In the genomic region with DNA sequence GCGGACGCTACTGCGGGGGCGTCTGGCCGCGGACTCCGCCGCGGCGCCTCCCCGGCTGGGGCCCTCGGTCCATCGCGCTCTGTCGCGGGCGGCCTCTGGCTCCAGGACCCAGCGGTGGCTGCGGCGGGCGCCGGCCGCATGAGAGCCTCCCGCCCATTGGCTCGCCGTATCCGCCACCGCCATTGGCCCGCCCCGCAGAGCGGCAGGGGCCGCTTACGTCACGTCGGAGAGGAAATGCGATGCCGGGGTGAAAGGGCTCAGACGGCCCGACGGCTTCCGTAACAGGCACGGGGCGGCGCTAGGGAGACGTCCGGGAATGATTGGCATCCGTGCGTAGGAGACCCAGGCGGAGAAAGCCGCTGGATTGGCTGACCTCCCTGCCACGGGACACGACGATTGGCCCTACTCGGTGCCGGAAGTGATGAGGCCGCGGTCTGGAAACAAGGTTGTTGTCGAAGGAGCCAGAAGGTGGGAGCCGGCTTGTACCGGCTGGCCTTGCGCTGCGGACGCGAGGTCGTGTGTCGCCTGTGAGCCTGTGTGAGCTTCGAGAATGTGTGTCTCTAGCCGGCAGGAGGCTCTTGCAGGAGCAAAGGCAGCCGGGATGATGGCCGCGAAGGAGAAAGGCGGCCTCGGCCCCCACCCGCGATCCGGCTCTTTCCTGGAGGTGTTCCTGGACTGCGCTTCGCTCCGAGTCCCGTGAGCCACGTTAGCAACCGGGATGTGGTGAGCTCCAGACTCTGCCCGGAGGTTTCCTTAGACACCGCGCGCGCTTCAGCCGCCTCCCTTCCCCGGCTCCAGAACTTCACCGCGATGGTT, we compare ENCODE assay signal across 8 mouse cellular contexts. TPM values are rescaled to one million over a fixed set of nuclear protein-coding genes. Genes with fewer than 3 reads are reported as not detected.
DNase-seq lines count a peak whose midpoint lies in the region; ATAC-seq and TF ChIP-seq lines count a peak whose summit lies in the region.

A gene (minus strand): TSS at position 120 of the 816 bp plus-strand sequence.

- peaks cover 12% of the 10 kb centered on the region for H3K4me1 ChIP-seq in cortical plate, adult 2 months (ENCODE audit: control insufficient read depth, insufficient read depth, low read length)
- peaks cover 46% of the 10 kb centered on the region for H3K4me1 ChIP-seq in megakaryocyte, embryonic 14.5 days

- peak within 1 kb of the TSS; percentile 66 for H3K4me3 ChIP-seq in cortical plate, adult 2 months (ENCODE audit: insufficient read depth, low read length)
- H3K4me3 ChIP-seq in megakaryocyte, embryonic 14.5 days (replicated peaks): peak within 1 kb of the TSS; percentile 96

- peak within 1 kb of the TSS; percentile 94 for H3K27ac ChIP-seq in cortical plate, adult 2 months (ENCODE audit: insufficient read depth, low read length)

- peaks cover 22% of the 10 kb centered on the region for H3K36me3 ChIP-seq in megakaryocyte, embryonic 14.5 days (replicated peaks; ENCODE audit: low read length)

- peak; percentile 98 for TF ChIP-seq POLR2A in cortical plate, adult 2 months (IDR thresholded peaks at IDR 0.05; ENCODE audit: extremely low read depth, insufficient read depth, low read length)

- peak; percentile 84 for ATAC-seq in activated CD4-positive, CD25-positive, alpha-beta regulatory T cell, adult 4 months

- no peak for TF ChIP-seq CTCF in cortical plate, adult 2 months (IDR thresholded peaks at IDR 0.05; ENCODE audit: extremely low read depth, insufficient read depth, low read length)

- H3K27me3 ChIP-seq in megakaryocyte, embryonic 14.5 days (replicated peaks): no peaks in the 10 kb centered on the region

- H3K9me3 ChIP-seq in megakaryocyte, embryonic 14.5 days: no peaks in the 10 kb centered on the region

- DNase-seq in gastrocnemius, adult 8-10 months (ENCODE audit: low spot score in 2 of 2): peak; percentile 99 to 100
- DNase-seq in hindlimb bud, embryonic 11.5 days (ENCODE audit: extremely low spot score, low read depth, low spot score): peak; percentile 97
- DNase-seq in left cerebral cortex, adult 8-10 months (ENCODE audit: low spot score in 2 of 2): peak; percentile 98 to 100
- DNase-seq in right cerebral cortex, postnatal 10 days (ENCODE audit: low spot score in 2 of 2): peak; percentile 100
- peak; percentile 98 for DNase-seq in urinary bladder, postnatal 25 days (ENCODE audit: low spot score)

RNA-seq across cellular contexts. Expression of the gene that starts here (rescaled TPM):
- polyA plus RNA-seq in activated CD4-positive, CD25-positive, alpha-beta regulatory T cell, adult 4 months (2017; shearing (Covaris generic)): 10 to 100 TPM; 75.8 to 77.3 TPM
- 99.7 and 106 TPM in 2 replicates for polyA plus RNA-seq in cortical plate, adult 2 months (2012; rRNA removed)
- 10 to 100 TPM; 55.0 to 63.5 (median 62.4) TPM for total RNA-seq in gastrocnemius, adult 8-10 months (2022)
- total RNA-seq in left cerebral cortex, adult 8-10 months (2022): 100 to 1,000 TPM; 146 to 152 (median 151) TPM
- polyA plus RNA-seq in megakaryocyte, embryonic 14.5 days (2012; ENCODE audit: insufficient read depth, low replicate concordance): 46.9 and 49.4 TPM in 2 replicates

Comparison
In these comparisons a context has a peak if more than half of its experiments do, and no peak if none do; other contexts are left out.
1. Peak in every context shown above with its lines: DNase-seq, ATAC-seq, H3K4me3 ChIP-seq and H3K27ac ChIP-seq.